Mouse (Mus musculus): ENCODE results near the gene Fam49a.

DNA sequence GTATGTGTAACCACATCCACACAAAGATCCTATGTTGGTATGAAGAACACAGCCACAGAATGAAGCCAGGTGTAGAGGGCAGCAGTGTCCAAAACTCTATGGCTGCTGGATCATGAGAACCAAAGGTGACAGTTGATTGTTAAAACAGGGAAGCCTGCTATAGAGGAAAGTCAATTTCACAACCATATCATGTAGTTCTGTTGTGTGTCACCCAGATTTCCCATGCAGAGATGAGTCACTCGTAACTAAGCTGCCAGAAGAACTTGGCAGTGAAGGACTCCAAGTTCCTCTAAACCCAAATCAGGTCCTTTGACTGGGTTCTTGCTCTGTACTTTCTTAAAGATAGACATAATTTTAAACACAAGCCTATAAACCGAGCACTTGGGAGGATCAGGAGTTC lies 38.6 kb upstream of the Fam49a start:
- TF ChIP-seq CTCF (IDR thresholded peaks at IDR 0.05; ENCODE audit: low read depth, low read length): no peak
- no peak for TF ChIP-seq GATA1 (IDR thresholded peaks at IDR 0.05; ENCODE audit: borderline replicate concordance, low read length)
- TF ChIP-seq GATA2 (IDR thresholded peaks at IDR 0.05; ENCODE audit: borderline replicate concordance, low read depth, low read length): no peak

Measured in G1E (cell line).